Mouse (Mus musculus) olfactory bulb, adult 2 months (tissue): ENCODE results near the gene Zfp868.

Source experiments
- CTCF ChIP-seq: fragments of 200-500 bp; IDR thresholded peaks from 2 replicates; pipeline ENCODE4 v1.5.1; 2012; ENCODE audit warnings: low read depth, mild to moderate bottlenecking, low read length, moderate library complexity; ENCODE audit not compliant: insufficient read depth
- POLR2A ChIP-seq: fragments of 200-500 bp; IDR thresholded peaks from 2 replicates; pipeline ENCODE4 v1.6.1; 2012; ENCODE audit warnings: mild to moderate bottlenecking, low read depth, low read length, moderate library complexity; ENCODE audit not compliant: insufficient read depth

DNA sequence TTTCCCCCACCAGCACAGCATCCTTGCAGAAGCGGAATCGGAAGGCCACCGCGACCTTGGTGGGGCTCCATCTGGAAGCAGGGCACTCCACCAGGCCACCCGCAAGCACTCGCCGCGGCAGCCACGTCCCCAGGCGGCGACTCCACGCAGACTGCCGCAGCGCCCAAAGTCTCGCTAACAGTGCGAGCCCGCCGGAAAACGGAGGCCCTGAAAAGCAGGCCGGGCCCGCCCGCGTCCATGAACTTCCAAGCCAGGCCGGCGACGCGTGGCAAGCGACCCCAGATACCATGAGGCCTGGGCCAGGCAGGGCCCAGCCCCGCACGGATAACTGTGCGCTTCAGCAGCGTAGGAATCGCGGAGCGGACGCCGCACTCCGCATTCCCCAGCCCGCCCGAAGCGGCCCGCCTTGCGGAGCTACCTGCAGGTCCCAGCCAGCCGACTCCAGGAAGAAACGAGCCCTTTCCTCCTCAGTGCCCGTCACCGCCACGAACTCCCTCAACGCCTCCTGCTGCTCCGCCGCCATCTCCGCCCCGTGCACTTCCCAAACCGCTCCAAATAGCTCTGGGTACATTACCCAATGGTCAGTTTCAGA lies 40.6 kb downstream of the Zfp868 start:
- TF ChIP-seq CTCF = no peak
- TF ChIP-seq POLR2A = no peak
